7 mouse cellular contexts compared by ENCODE assay signal in genomic region chr5:68112430-68113036, GRCm38 (mm10).
A peak's percentile ranks its signal among the peaks of the same experiment; 100 is the strongest.
DNase-seq lines count a peak whose midpoint lies in the region; ATAC-seq lines count a peak whose summit lies in the region.

No protein-coding gene starts in this region.

- ATAC-seq in granulocyte monocyte progenitor cell, adult 5-6 weeks (replicated peaks; ENCODE audit: poor library complexity, severe bottlenecking) = peak; percentile 58

- DNase-seq in kidney, postnatal 10 days = peak; percentile 7
- DNase-seq in kidney, postnatal 4 days = no peak
- peak; percentile 70 for DNase-seq in cerebellum, adult 9-11 months
- peak; percentile 67 to 69 for DNase-seq in right cerebral cortex, postnatal 10 days (ENCODE audit: low spot score in 2 of 2)
- DNase-seq in adrenal gland, adult 8-10 months = no peak
- DNase-seq in lung, postnatal 10 days = no peak

Comparison
In these comparisons a context has a peak if more than half of its experiments do, and no peak if none do; other contexts are left out.
1. DNase-seq: peak in kidney, postnatal 10 days (single experiment), cerebellum, adult 9-11 months (single experiment) and right cerebral cortex, postnatal 10 days (2 of 2); none in kidney, postnatal 4 days (0 of 2), adrenal gland, adult 8-10 months (single experiment) and lung, postnatal 10 days (single experiment).